Mouse (Mus musculus) heart, adult 18-20 months (tissue): Measurements from ENCODE around the gene Glo1. TPM values are rescaled to one million over a fixed set of nuclear protein-coding genes. Genes with fewer than 3 reads are reported as not detected.

Experiments used
- DNase-seq, 2 experiments: peaks; one replicate each; pipeline ENCODE4 v3.0.0; 2021 to 2022; ENCODE audit warnings: mixed read lengths in 1 of 2
- total RNA-seq, 2 experiments: library from RNA; stranded (reverse); gene quantifications; 2 replicates each; pipeline ENCODE4 v1.2.3; 2021

Gene Glo1
- total RNA-seq, 2 experiments from 2014 or later: 164 to 166 TPM

DNA sequence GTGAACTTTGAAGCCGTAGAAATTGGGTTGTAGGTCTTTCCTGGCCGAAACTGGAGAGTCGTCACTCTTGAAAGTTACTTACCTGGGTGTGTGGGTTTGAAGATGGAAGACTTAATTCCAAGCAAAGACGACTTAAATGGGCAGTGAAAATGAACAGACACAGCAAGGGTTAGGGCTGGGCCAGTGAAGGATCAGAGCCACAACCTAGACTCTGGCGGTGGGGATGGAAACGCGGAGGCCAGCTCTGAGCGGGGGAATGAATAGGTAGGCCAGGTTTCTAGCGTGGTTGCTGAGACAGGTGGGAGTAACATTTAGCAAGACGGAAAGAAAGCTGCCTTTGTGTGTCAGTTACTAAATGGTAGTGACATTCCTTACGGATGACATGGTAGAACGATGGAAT, 49.7 kb downstream of the Glo1 start:
- no peak for DNase-seq

DNA sequence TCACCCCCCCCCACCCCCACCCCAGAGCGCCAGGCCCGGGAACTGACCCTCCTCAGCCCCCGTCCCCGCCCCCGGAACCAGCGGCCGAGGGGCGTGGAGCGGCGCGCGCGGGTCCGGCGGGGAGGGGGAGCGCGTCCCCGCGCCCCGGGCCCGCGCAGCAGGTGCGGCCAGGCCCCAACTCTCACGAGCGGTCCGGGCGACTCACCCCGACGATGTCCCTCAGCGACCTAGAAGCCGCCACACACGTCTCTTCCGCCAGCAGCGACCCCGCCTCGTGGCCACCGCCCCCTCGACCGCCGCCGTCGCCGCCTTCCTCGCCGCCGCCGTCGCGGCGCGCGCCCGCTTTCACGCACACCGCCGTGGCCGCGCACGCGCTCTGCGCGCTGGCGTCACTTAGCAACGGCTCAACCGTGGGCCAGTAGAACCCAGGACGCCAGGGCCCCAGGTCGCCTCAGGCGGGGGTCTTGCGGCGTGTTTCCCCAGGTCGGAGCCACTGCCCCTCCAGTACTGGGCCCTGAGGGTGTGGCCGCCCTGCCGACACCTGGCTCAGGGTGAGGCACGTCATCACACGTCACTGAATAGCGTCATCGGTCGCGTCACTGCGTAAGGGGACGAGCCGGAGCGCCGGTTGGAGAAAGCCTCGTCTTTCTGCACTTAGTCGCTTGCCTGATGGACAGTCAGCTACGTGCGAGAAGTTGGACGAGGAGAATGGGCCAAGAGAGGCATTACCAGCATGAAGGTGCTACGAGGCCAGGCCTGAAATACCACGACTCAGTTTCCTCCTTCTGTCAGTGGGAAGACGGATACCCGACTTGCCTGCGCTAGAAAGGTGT, 50.5 kb downstream of the Glo1 start, which contains the start of gene Btbd9:
Gene Btbd9, minus strand, starts transcription at position 548 of the 833 bp plus-strand sequence.
- DNase-seq: peak; percentile 94 to 99

DNA sequence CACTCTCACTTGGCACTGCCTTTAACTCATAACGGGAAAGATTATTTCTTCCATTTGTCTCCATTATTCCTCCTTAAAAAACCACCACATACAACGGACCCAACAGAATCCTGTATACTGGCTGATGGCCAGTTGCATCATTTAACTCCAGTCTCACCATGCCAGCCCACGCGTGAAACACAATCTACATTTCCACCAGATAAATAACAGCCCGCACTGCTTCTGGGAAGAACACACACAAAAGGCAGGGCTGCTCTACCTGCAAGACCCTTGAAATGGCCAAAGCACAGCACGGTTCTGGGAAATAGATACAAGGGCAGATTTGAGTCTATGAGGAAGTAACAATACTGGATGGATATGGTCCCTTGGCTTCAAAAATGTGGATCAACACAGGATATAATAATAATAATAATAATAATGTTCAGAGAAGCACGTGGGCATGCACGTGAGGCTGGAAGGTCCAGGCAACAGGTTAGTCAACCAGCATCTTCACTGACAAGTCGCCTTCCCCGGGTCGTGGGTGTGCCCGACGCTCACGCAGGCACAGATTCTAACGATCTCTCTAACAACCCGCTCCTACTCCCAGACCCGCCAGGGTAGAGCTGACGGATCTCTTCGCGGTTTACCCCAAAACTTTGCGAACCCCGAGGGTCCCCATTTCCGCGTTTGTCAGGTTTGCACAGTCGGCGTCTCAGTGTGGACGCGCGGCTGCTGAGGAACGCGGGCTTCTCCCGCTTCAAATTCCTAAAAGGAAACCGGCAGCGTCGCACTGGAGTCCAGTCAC, 51.4 kb downstream of the Glo1 start:
- DNase-seq: peak in 1 of 2 experiments; percentile 77

DNA sequence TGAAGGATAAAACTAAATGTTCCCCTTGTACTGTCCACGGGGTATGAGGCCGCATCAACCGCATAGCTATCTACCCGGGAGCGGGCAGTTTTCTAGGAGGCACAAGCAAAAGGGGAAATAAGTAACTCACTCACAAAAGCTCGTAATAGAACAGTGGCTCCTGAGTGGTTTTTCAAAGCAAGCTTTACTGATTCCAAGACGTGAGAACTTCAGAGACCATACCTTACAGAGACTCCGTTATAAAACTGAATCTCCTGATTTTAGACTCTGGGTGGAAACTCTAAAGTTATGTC, 51.9 kb downstream of the Glo1 start:
- no peak for DNase-seq

DNA sequence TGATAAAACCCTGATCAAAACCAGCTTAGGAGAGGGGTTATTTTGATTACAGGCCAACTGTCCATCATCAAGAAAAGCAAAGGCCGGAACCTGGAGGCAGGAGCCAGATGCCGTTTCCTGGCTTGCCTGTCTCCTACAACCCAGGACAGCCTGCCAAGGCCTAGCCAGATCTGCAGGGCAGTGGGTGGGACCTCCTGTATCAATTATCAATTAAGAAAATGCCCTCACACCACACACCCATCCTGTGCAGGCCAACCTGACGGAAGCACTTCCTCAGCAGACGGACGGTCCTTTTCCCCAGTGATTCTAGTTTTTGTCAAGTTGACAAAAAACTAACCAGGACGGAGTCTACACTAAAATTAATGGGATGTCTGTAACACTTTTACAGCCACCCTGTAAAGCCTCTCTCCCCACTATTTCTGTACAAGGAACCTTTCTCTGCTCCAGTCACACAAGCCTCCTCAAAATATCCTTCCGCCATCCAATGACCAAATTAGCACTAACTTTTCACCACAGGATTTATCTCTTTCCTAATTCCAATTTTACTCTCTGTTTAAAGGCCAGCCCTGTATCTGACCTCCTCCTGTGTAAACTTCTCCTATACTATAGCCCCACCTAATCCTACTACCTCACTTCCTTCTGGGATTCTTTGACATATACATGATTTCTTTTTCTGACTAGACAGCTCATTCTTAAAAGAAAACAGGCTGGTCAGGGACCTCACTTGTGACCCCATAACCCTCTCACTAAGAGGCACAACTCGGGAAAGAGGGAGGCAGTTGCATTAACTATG, 52.5 kb downstream of the Glo1 start:
- peak in 1 of 2 experiments; percentile 67 for DNase-seq

DNA sequence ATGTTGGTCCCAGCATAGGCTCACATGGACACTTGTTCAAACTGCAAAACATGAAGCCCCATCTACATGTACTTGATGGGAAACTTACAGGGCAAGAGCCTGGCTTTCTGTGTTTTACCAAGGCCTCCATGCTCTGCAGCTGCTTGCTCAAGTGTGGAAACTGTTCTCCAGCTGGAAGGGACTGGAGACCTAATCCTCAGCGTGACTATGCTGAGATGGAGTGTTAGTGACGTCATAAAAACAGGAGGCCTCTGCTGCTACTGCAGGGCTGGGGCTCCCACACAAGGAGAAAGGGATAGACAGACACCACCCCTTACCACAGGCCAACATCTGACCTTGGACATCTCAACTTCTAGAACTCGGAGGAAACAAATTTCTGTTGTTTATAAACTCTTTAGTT, 55.7 kb downstream of the Glo1 start:
- DNase-seq: no peak

DNA sequence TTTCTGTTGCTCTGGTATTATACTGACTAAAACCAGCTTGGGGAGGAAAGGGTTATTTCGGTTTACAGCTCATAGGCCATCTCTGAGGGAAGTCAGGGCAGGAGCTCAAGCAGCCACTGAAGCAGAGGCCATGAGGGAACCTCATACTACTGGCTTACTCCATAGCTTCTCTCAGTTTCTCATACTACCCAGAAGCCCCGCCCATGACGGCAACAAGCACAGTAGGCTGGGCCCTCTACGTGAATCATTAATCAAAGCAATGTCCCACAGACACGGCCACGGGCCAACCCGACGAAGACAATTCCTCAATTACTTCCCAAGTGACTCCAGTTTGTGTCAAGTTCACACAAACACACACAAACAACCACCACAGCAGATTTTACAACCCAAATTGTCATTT, 56.5 kb downstream of the Glo1 start:
- DNase-seq: peak in 1 of 2 experiments; percentile 36

DNA sequence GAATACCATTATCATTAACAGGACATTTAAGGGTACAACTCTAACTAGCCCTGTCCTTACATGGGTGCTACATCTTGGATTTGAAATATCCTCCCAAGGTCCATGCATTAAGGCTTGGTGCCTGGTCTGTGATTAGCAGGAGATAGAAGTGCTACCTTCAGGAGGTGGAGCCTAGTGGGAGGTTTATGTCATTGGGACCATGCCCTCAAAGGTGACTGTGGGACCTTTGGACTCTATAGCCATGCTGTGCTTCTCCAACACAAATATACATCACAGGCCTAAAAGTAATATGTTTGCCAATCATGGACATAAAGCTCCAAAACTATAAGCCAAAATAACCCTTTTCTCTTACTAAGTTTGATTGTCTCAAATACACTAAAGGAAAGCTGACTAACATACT, 58.2 kb downstream of the Glo1 start:
- no peak for DNase-seq

DNA sequence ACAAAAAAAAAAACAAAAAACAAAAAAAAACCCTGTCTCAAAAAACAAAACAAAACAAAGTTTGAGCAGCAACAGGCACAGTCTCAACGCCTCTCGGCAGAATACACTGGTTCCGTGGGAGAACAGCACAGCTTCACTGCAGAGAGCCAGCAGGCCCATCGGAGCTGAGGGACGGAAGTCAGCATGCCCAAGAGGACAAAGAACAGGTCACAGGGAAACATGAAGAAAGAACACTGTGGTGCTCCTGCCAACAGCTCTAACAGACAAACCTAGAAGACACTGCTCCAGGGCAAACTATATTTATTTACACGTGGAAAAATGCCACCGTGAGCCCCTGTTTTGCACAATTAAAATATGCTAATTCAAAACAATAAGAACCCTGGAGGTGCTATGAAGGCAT, 61.7 kb downstream of the Glo1 start:
- peak in 1 of 2 experiments; percentile 46 for DNase-seq

DNA sequence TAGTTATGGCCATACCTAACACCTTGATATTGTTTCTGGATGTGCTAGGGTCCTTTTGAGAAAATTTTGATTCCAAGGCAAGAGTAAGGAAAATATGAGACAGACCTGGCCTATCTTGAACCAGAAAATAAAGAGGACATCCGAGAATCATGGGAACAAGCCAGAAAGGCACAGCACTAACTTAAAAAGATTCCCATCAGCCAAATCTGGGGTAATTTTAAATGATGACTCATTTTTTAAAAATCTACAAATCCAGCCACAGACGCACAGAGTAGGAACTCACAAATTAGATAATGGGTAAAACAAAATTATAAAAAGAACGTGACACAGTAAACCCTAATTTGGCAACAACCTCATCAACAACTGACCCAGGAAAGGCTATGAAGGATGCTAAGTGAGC, 62.3 kb downstream of the Glo1 start:
- DNase-seq: no peak

DNA sequence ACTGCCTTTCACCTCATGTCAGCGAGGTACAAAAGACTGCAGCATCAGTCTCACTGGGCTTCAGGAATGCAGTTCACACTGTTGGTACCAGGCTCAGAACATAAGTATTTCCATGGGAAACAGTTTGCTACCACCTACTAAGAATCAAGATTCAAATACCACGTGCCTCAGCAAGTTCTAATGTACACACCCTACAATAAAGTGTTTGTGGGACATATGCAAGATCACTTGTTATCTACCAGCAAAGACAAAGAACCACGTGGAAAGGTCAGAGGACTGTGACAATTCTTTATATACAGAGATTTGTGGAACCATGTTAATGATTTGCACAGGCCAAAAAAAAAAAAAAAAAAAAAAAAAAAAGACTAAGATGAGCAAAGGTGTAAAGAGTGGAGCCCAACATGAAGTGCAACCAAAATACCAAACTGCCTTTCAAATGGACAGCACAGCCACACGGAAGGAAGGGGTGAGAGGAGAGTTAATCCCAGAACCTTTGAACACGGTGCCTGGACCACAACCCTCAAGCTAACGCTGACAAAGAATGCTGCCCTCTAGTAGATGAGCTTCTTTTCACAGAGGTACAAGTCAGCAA, 63.1 kb downstream of the Glo1 start:
- no peak for DNase-seq

DNA sequence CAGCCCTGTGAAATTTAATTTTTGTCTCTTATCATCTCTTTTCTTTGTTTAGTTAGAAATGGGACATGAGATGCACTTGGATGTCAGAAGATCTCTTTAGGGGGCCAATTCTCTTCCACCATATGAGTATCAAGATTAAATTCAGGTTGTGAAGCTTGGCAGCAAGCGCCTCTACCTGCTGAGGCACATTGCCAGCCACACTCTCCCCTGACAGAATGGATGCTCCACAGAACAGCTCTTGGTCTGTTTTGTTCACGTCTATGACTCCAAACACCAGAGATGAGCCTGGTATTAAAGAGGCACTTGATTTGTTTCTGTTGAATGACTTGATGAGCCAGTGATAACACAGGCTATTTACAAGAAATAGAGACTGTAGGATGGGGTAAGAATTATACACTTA, 63.9 kb downstream of the Glo1 start:
- DNase-seq: no peak

DNA sequence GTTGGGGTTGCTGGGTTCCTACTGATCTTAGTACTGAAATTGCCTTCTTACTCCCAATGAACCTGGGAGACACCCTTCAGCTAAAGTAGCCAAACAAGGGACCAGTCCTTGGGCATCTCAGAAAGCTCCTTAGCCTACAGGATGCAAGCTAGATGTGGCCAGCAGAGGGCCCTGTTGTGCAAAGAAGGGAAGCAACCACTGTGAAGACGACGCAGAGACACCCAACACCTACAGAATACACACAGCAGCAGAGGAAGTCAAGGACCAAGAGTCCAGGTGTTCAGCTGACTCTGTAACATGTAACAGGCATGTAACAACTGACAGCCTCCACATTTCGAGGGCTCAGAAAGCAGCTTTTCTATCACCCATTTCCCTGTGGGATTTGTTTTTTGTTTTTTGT, 67.1 kb downstream of the Glo1 start:
- peak; percentile 52 to 84 for DNase-seq

DNA sequence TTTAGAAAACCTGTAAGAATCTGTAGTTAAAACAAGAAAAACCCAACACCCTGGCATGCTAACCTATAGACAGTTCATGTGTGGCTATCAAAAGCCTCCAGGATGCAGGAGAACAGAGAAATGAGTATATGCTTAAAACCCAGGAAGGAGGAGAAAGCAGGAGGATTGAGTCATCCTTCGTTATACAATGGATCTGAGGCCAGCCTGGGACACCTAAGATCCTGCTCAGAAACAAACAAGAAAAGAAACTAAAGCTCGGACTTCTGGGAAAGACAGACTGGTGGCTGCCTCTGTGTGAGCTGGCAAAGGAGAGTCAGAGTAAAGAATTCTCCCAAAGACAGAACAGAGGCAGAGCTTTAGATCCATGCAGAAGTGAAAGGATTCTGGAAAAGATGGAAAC, 68.0 kb downstream of the Glo1 start:
- no peak for DNase-seq

DNA sequence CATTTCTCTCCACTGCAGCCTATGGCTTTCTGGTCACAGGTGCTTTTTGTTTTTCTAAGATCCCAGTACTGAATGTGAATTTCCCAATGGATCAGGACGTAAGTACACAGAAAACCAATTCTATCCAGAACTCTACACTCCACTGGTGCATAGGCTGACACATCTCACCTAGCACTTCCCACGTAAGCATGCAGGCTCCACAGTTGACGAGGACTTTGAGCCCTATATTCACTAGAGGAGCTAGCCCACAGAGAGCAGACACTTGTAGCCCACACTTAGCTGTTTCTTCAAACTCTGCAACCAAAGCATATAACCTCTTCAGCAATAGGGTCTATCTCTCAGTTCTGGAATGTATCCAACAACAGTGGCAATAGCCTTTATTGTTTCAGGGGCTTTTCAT, 70.2 kb downstream of the Glo1 start:
- no peak for DNase-seq

DNA sequence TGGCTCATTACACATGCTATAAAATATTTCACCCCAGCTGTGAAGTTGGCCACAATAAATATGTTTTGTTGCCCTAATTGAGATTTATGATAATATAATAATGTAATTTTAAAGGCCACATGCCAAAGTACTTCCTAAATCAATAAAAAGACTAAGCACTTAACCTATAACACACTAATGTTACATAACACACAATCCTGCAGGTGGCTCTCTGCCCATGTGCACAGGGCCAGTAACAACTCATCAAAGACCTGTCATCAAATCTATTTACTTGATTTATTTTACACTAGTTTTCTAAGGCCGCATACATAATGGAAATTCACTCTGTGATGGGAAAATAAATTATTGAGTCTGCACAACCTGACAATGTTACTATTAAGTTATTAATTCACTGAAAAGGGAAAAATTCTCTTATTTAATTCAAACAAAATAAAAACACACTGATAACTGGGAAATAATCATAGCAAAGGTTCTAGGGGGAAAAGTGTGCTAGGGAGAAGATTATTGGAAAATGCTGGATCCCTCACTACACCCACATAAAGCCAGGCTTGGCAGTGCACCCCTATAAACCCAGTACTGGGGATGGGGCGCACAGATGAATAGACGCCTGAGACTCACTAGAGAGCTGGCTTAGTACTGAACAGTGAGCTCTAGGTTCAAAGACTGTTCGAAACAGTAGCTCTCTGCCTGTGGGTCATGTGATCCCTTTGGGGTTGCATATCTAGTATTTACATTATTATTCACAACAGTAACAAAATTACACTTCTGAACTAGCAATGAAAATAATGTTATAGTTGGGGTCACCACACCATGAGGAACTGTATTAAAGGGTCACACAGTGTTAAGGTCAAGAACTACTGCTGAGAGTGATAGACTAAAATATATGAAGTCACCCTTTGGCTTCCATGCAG, 73.4 kb downstream of the Glo1 start:
- DNase-seq: no peak

DNA sequence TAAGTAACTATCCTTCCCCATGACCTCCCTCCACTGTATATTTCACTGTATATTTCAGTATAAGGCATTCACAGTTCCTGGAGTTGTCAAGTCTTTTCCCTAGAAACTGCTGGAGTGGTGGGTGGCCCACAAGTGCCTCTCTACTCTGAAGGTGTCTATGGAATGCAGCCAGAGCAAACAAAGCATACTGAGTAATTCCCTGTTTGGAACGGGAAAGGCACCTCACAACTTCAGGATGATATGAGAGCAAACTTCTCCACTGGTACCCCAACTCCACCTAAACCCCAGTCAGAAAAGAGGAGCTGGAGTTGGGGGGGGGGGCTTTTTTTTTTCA, 75.9 kb downstream of the Glo1 start:
- DNase-seq: no peak

DNA sequence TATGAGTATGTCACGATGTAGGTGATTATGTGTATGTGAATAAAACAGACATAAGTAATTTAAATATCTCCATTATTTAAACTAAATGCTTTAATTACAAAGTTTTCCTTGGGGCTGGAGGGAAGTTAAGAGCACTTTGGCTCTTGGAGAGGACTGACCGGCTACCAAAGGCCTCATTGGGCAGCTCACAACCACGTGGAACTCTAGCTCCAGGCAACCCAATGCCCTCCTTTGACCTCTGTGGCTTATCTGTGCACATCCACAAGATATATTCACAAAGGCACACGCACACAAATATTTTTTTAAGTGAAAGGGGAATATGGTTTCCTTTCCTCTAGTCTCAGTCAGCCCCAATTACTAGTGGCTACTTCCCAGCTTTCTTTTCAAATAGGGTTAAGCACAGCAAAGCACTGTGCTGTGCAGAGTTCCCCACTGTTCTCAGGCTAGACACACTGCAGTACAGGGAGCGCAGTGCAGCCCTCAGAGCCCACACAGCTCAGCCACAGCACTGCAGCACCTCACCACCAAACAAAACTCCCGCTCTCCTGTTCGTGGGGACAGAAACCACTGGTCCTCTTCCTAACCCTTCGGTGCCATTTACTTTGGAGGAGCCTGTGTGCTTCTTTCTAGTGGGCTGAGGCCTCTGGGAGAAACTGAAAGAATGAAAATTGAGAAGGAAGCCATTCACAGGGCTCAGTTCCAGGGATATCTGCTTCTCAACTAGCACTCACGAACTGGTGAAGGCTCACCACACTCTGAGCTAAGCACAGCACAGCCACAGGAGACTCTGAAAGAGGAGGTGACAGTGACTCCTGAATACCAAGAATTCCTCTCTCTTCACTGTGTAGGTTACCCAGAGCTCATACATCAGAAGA, 76.5 kb downstream of the Glo1 start:
- no peak for DNase-seq

DNA sequence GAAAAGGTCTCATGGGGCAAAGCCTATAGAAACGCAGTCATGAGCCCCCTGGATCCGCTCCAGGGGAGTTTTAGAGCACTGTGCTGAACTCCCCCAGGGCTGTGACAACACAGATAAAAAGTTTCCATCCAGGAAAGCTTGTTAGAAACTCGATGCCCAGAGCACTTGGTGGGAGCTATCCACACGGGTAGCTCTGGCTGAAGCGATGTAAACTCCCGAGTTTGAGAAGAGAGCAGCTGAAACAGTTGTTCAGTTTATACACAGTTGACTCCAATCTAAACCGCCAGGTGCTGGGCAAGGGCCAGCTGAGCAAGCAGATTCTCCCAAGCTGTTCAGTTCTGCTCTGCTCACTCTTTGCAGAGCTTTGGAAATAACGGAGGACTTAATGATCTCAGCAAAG, 87.6 kb downstream of the Glo1 start:
- peak; percentile 9 to 21 for DNase-seq

DNA sequence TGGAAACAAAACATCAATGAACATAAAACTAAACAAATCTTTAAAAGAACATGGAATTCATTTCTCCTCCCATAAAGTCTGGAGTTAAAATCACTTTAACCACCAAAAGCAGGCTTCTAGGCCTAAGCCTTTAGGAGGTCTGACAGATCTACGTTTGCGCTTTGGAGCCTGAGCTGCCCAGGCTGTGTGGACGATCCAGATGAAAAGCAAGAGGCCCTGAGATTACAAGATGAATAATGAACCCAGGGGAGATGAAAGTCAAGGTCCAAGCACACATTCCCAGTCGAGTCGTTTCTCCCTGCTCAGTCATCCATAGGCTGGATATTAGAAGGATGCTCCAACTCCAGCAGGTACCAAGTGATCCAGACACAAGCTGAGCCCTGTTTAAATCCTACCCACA, 90.0 kb downstream of the Glo1 start:
- no peak for DNase-seq
